8 mouse cellular contexts compared by ENCODE assay signal in genomic region chr10:119238985-119239631, GRCm38 (mm10). TPM values are rescaled to one million over a fixed set of nuclear protein-coding genes. Genes with fewer than 3 reads are reported as not detected.
A peak's percentile ranks its signal among the peaks of the same experiment; 100 is the strongest.
DNase-seq lines count a peak whose midpoint lies in the region; ATAC-seq and TF ChIP-seq lines count a peak whose summit lies in the region.

No protein-coding gene starts in this region.

- peaks cover 0 to 10% of the 10 kb centered on the region in 2 experiments for H3K4me1 ChIP-seq in liver, embryonic 14.5 days (replicated peaks; ENCODE audit: control insufficient read depth in 2 of 2, insufficient read depth in 2 of 2, low read length in 1 of 2)
- no peaks in the 10 kb centered on the region for H3K4me1 ChIP-seq in stomach, postnatal 0 days (replicated peaks; ENCODE audit: control insufficient read depth, insufficient read depth)

- H3K9ac ChIP-seq in liver, embryonic 14.5 days (replicated peaks) = peak overlapping the region; percentile 93
- H3K9ac ChIP-seq in stomach, postnatal 0 days (ENCODE audit: low read length) = peak overlapping the region; percentile 98

- H3K4me3 ChIP-seq in liver, embryonic 14.5 days (ENCODE audit: insufficient read depth in 1 of 2, low read depth in 2 of 2, low read length in 2 of 2) = peak overlapping the region; percentile 86 to 89
- H3K4me3 ChIP-seq in stomach, postnatal 0 days (ENCODE audit: low read depth, low read length) = peak overlapping the region; percentile 97

- peak; percentile 3 for ATAC-seq in liver, embryonic 14.5 days (ENCODE audit: insufficient read depth)
- peak; percentile 1; the same call in 1 of the 2 replicates for ATAC-seq in stomach, postnatal 0 days (ENCODE audit: low FRiP score, low TSS enrichment)

- DNase-seq in layer of hippocampus, adult 11-12 months (ENCODE audit: low spot score) = peak; percentile 34
- DNase-seq in layer of hippocampus, adult 9-10 months (ENCODE audit: low spot score) = no peak
- peak; percentile 43 for DNase-seq in embryo, embryonic 10 days (ENCODE audit: low spot score)
- peak; percentile 20 for DNase-seq in heart, adult 8-10 months (ENCODE audit: low spot score)
- peak; percentile 47 for DNase-seq in kidney, adult 9 months
- peak in 2 of 3 experiments; percentile 7 to 16 for DNase-seq in liver, embryonic 14.5 days (ENCODE audit: low read depth in 3 of 3, low spot score in 3 of 3)
- DNase-seq in natural killer cell, adult 2 months (ENCODE audit: low spot score in 2 of 2) = peak; percentile 10 to 16
- peak; percentile 61 for DNase-seq in stomach, postnatal 0 days (ENCODE audit: low spot score)

- peak overlapping the region; percentile 45 for H3K27ac ChIP-seq in liver, embryonic 14.5 days
- H3K27ac ChIP-seq in stomach, postnatal 0 days (replicated peaks) = peak overlapping the region; percentile 99

- no peaks in the 10 kb centered on the region for H3K9me3 ChIP-seq in liver, embryonic 14.5 days (ENCODE audit: control insufficient read depth, low read length)
- no peaks in the 10 kb centered on the region for H3K9me3 ChIP-seq in stomach, postnatal 0 days (ENCODE audit: control insufficient read depth, low read length)

- H3K4me2 ChIP-seq in liver, embryonic 14.5 days (ENCODE audit: low read depth) = peak overlapping the region; percentile 90
- peak overlapping the region; percentile 71 for H3K4me2 ChIP-seq in stomach, postnatal 0 days (replicated peaks; ENCODE audit: low read depth)

- TF ChIP-seq EP300 in liver, embryonic 14.5 days (IDR thresholded peaks at IDR 0.05; ENCODE audit: low read depth) = no peak
- peak; percentile 24 for TF ChIP-seq EP300 in stomach, postnatal 0 days (optimal IDR thresholded peaks at IDR 0.05)

- TF ChIP-seq CTCF in liver, embryonic 14.5 days (IDR thresholded peaks at IDR 0.05; ENCODE audit: low read depth) = 0 out of 2 replicates have a peak, but pooled peaks have one; percentile 2
- 0 out of 2 replicates have a peak, but pooled peaks have one; percentile 4 for TF ChIP-seq CTCF in stomach, postnatal 0 days (IDR thresholded peaks at IDR 0.05; ENCODE audit: low read depth)

- WGBS in liver, embryonic 14.5 days (ENCODE audit: insufficient replicate concordance) = under 1% methylated on average over 50 of the region's 54 CpGs
- 0% methylated on average over 43 of the region's 54 CpGs for WGBS in stomach, postnatal 0 days

- no peaks in the 10 kb centered on the region for H3K27me3 ChIP-seq in liver, embryonic 14.5 days (ENCODE audit: control insufficient read depth, insufficient read depth, low read length)
- H3K27me3 ChIP-seq in stomach, postnatal 0 days (ENCODE audit: control insufficient read depth, insufficient read depth, low read length) = no peaks in the 10 kb centered on the region

- peaks cover 7% of the 10 kb centered on the region for H3K36me3 ChIP-seq in liver, embryonic 14.5 days (replicated peaks; ENCODE audit: control insufficient read depth, insufficient read depth, low read depth)
- H3K36me3 ChIP-seq in stomach, postnatal 0 days (ENCODE audit: control insufficient read depth, insufficient read depth, low read length) = no peaks in the 10 kb centered on the region

RNA-seq across cellular contexts. Expression of gene Cand1, which starts 0.7 kb away (rescaled TPM):
- total RNA-seq in heart, adult 8-10 months (2022) = 10 to 100 TPM; 33.2 to 50.0 (median 38.3) TPM
- polyA plus RNA-seq in liver, embryonic 14.5 days (2012; rRNA removed) = 10.9 and 11.8 TPM in 2 replicates
- 22.8 and 26.7 TPM in 2 replicates for polyA plus RNA-seq in liver, embryonic 14.5 days (2014; fragmentation: Nextera tagmentation; extraction: Ambion mirVana)
- polyA plus RNA-seq in stomach, postnatal 0 days (2015; fragmentation: Nextera tagmentation; extraction: Ambion mirVana) = 15.0 and 16.5 TPM in 2 replicates
